Mouse (Mus musculus): ENCODE data around the gene Arhgap15.

DNA sequence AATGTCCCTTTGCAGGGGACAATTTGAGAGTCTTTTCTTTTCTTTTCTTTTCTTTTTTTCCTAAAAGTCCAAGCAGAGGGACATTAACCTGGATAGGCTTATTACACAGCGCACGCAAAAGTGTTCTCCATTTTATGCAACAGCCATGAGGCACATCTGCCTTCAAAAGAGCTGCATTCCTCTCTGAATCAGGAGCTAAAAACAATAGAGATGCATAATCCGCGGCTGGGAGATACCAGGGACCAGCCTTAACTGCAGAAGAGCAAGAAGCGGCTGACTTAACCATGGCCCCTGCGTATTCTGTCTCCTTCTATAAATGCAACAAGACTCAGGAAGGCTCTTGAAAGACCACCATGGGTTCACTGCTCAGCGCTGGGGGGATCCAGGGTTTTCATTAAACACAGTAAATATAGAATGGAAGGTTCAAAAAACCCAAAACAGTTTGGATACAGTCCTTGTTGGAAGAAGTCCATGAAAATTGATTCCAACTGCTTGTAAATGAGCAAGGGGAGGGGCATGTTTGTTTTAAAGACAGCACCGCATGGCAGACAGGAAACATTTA lies 689.0 kb downstream of the Arhgap15 start:
- no peak for TF ChIP-seq CTCF (IDR thresholded peaks at IDR 0.05)
- TF ChIP-seq POLR2A (IDR thresholded peaks at IDR 0.05; ENCODE audit: insufficient read depth, low read depth, low read length) = no peak

Data from heart, adult 2 months (tissue).